Mouse (Mus musculus) forebrain, embryonic 14.5 days (tissue): Measurements from ENCODE around the gene Nt5c2. TPM values are rescaled to one million over a fixed set of nuclear protein-coding genes. Genes with fewer than 3 reads are reported as not detected.

Experiments
- polyA plus RNA-seq: library from polyadenylated mRNA; unstranded; fragments of >200 nt; fragmentation: Nextera tagmentation; extraction: Ambion mirVana; gene quantifications from 2 replicates; pipeline ENCODE4 v1.2.1, GENCODE M21; 2014

Gene Nt5c2
- polyA plus RNA-seq, 1 experiment from 2014 or later: 84.2 TPM

Other genes with a start within 250 kb of the Nt5c2 start
- 253 and 297 TPM in 2 replicates for gene Ina, start 455 bp downstream of the Nt5c2 start, polyA plus RNA-seq
- 20.4 and 23.0 TPM in 2 replicates for gene Pcgf6, start 35.8 kb upstream of the Nt5c2 start, polyA plus RNA-seq
- 8.4 and 10.2 TPM in 2 replicates for gene Taf5, start 52.6 kb upstream of the Nt5c2 start, polyA plus RNA-seq
- gene Usmg5, start 75.5 kb upstream of the Nt5c2 start, polyA plus RNA-seq: 1,398 and 1,484 TPM in 2 replicates
- gene Pdcd11, start 75.6 kb upstream of the Nt5c2 start, polyA plus RNA-seq: 5.7 and 7.4 TPM in 2 replicates
- gene Calhm2, start 123.1 kb upstream of the Nt5c2 start, polyA plus RNA-seq: 0.69 and 0.83 TPM in 2 replicates
- not detected in 2 replicates for gene Calhm1, start 129.1 kb upstream of the Nt5c2 start, polyA plus RNA-seq
- gene Calhm3, start 142.6 kb upstream of the Nt5c2 start, polyA plus RNA-seq: not detected in 2 replicates
- gene Neurl1a, start 163.7 kb upstream of the Nt5c2 start, polyA plus RNA-seq: 3.7 and 6.4 TPM in 2 replicates